Mouse (Mus musculus) G1E (cell line): ENCODE results near the gene Adam12. TPM values are rescaled to one million over a fixed set of nuclear protein-coding genes. Genes with fewer than 3 reads are reported as not detected.

Experiments used
- ATAC-seq: 2 replicates; pipeline ENCODE4 v1.8.0; 2016; ENCODE audit warnings: mild to moderate bottlenecking; ENCODE audit not compliant: insufficient number of reproducible peaks, poor library complexity, low FRiP score, severe bottlenecking; ENCODE audit errors: extremely low read depth
- DNase-seq: peaks from one replicate; pipeline ENCODE4 v3.0.0; 2012; ENCODE audit warnings: low spot score
- H3K27me3 ChIP-seq: 2 replicates; pipeline ENCODE4 v1.6.1; 2012; ENCODE audit warnings: mild to moderate bottlenecking, low read length, inconsistent platforms; ENCODE audit not compliant: insufficient read depth
- H3K36me3 ChIP-seq: replicated peaks from 2 replicates; pipeline ENCODE3; 2012; ENCODE audit warnings: mild to moderate bottlenecking, inconsistent platforms
- H3K4me1 ChIP-seq: 2 replicates; pipeline ENCODE4 v1.6.1; 2012; ENCODE audit warnings: low read depth, low read length, inconsistent platforms, mixed read lengths; ENCODE audit not compliant: insufficient read depth
- H3K4me3 ChIP-seq: 2 replicates; pipeline ENCODE4 v1.5.1; 2012; ENCODE audit warnings: low read depth, mild to moderate bottlenecking, inconsistent platforms, low read length, moderate library complexity, mixed read lengths
- H3K9me3 ChIP-seq: replicated peaks from 2 replicates; pipeline ENCODE4 v1.6.1; 2012; ENCODE audit warnings: inconsistent platforms
- CTCF ChIP-seq: IDR thresholded peaks from 2 replicates; pipeline ENCODE4 v1.5.1; 2012; ENCODE audit warnings: low read depth, low read length, inconsistent platforms, mixed read lengths
- GATA1 ChIP-seq: IDR thresholded peaks from 2 replicates; pipeline ENCODE4 v1.6.1; 2012; ENCODE audit warnings: borderline replicate concordance, low read length, inconsistent platforms, mixed read lengths
- GATA2 ChIP-seq: IDR thresholded peaks from 2 replicates; pipeline ENCODE4 v1.6.1; 2012; ENCODE audit warnings: low read depth, low read length, inconsistent platforms, borderline replicate concordance
- POLR2AphosphoS5 ChIP-seq: IDR thresholded peaks from 2 replicates; pipeline ENCODE4 v1.6.1; 2012; ENCODE audit warnings: low read depth, low read length, inconsistent platforms; ENCODE audit not compliant: insufficient replicate concordance
- TAL1 ChIP-seq: conservative IDR thresholded peaks from 2 replicates; pipeline ENCODE4 v1.6.1; 2012; ENCODE audit warnings: low read depth, low read length, inconsistent platforms, mixed read lengths
- polyA plus RNA-seq: library from polyadenylated mRNA; stranded (reverse); fragments of >175 nt; gene quantifications from 2 replicates; pipeline ENCODE4 v1.2.3, GENCODE M21; 2012
- total RNA-seq, 2 experiments: library from RNA; stranded (forward) in 1 of 2; stranded (reverse) in 1 of 2; fragments of 200-1000 nt in 1 of 2; fragments of >200 nt in 1 of 2; fragmentation: Nextera tagmentation in 1 of 2; gene quantifications; 2 replicates each; pipeline ENCODE4 v1.2.3; 2014 to 2017

The Adam12 gene
- total and polyA plus RNA-seq, 3 experiments, result 0.16 TPM; not detected in 2

DNA sequence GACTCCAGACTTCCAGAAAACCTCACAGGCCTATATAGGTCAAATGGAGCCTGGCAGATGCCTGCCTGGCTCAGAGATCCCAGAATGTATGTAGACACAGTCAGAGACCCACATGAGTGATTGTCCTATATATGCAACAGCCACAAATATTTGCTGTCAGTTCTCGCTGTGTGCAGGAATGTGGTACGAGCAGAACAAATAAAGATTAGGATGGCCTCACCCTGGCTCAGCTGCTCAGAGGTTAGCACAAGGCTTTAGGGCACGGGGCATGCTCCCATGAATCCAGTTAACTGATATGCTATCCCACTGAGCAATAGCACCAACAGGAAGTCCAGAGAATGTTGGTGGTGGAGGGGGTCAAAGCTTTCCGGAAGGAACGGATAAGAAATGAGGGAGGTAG, 261.5 kb downstream of the Adam12 start:
- ATAC-seq (no peak), DNase-seq (no peak)
- TF ChIP-seq TAL1 (no peak), CTCF (no peak), GATA1 (no peak), POLR2AphosphoS5 (no peak), GATA2 (no peak)
- H3K27me3 ChIP-seq, result no peaks in the 10 kb centered on the region
- H3K36me3 ChIP-seq, result no peaks in the 10 kb centered on the region
- H3K4me3 ChIP-seq, result no peak overlapping the region
- peaks cover 51% of the 10 kb centered on the region for H3K9me3 ChIP-seq
- no peaks in the 10 kb centered on the region for H3K4me1 ChIP-seq

DNA sequence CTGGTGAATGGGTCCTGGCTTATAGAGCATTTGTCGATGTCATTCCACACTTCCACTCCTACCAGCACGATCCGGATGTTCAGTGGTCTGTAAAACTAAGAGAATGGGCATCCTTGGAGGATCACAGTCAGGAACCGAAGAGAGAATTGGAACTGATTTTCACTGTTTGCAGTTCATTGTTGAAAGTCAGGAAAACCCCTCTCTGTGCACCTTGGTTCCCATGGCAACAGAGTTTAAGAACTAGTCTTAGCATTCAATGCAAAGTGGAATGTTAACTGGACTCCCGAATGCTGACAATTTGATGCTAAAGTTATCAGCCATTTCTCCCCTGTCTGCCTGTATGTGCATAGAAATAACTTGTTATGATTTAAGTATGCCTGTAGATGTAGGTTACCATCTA, 264.0 kb downstream of the Adam12 start:
- TF ChIP-seq CTCF (no peak), POLR2AphosphoS5 (no peak), GATA2 (no peak), TAL1 (no peak), GATA1 (no peak)
- DNase-seq (no peak), ATAC-seq (no peak)
- H3K27me3 ChIP-seq, result no peaks in the 10 kb centered on the region
- no peaks in the 10 kb centered on the region for H3K4me1 ChIP-seq
- no peak overlapping the region for H3K4me3 ChIP-seq
- H3K36me3 ChIP-seq, result no peaks in the 10 kb centered on the region
- peaks cover 50% of the 10 kb centered on the region for H3K9me3 ChIP-seq

DNA sequence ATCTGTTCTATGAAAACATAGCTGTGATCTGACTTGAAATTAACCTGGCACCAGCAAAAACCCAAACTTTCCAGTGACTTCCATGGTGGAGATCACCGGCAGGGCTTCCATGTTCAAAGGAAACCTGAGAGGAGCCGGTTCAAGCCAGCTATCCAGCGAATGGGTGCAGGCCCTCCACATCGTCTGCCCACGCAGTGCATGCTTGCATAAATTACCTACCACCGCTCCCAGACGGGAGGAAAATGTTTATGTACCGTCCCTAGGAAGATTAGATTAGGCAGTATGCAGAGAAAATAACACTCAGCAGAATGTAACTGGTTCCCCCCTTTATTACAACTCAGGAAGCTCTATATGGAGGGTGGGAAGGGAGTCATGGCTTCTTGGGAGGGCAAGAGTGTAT, 268.4 kb downstream of the Adam12 start:
- DNase-seq, result no peak

DNA sequence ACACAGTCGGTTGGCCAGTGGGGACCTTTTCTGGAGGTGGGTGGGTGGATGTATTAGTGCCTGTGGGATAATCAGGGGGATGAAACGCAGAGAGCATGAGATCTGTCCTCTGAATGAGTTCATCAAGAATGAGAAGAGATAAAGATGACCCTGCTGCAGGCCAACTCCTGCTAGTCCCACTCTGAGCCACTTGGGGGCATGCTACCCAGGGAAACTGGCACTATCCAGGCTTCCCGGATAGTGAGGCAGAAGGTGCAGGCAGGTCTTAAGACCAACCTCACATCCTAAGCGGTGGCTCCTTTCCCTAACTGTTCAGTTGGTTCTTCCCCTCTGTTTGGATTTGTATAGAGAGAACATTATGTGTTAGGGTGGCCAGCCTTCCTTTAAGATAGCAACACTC, 272.7 kb downstream of the Adam12 start:
- no peak for ATAC-seq
- H3K36me3 ChIP-seq, result no peaks in the 10 kb centered on the region
- H3K27me3 ChIP-seq, result no peaks in the 10 kb centered on the region
- peaks cover 59% of the 10 kb centered on the region for H3K9me3 ChIP-seq
- no peak overlapping the region for H3K4me3 ChIP-seq
- no peaks in the 10 kb centered on the region for H3K4me1 ChIP-seq
- no peak for TF ChIP-seq TAL1
- TF ChIP-seq CTCF, result no peak
- TF ChIP-seq POLR2AphosphoS5, result no peak
- TF ChIP-seq GATA1, result no peak
- TF ChIP-seq GATA2, result no peak
- no peak for DNase-seq

More for the DNA sequence above, 268.4 kb downstream of the Adam12 start:
- peaks cover 47% of the 10 kb centered on the region for H3K9me3 ChIP-seq
- TF ChIP-seq POLR2AphosphoS5 (no peak), GATA1 (no peak), TAL1 (no peak), GATA2 (no peak), CTCF (no peak)
- no peak for ATAC-seq
- H3K27me3 ChIP-seq, result no peaks in the 10 kb centered on the region
- H3K4me1 ChIP-seq, result no peaks in the 10 kb centered on the region
- H3K4me3 ChIP-seq, result no peak overlapping the region
- H3K36me3 ChIP-seq, result no peaks in the 10 kb centered on the region

DNA sequence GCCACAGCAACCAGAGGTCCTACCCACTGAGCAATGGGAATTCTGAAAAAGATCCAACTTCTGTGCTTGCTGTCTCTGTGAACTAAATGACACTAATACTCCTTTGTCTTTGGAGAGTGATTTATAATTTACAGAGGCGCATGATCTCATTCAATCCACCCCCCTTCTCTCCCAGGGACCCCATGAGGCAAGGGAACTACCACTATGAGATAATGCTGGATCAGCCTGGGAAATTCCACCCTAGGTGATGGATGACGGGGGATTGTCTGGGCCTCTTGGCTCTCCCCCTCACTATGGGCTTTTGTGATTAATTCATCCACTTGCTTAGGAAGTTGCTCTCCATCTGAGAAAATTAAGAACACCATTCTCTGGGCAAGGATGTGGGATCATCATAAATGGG, 274.1 kb downstream of the Adam12 start:
- Histone ChIP-seq H3K36me3 (no peaks in the 10 kb centered on the region), H3K4me3 (no peak overlapping the region), H3K4me1 (no peaks in the 10 kb centered on the region), H3K27me3 (no peaks in the 10 kb centered on the region), H3K9me3 (peaks cover 61% of the 10 kb centered on the region)
- DNase-seq, result no peak
- ATAC-seq, result no peak
- no peak for TF ChIP-seq CTCF
- no peak for TF ChIP-seq TAL1
- no peak for TF ChIP-seq GATA2
- no peak for TF ChIP-seq GATA1
- TF ChIP-seq POLR2AphosphoS5, result no peak

DNA sequence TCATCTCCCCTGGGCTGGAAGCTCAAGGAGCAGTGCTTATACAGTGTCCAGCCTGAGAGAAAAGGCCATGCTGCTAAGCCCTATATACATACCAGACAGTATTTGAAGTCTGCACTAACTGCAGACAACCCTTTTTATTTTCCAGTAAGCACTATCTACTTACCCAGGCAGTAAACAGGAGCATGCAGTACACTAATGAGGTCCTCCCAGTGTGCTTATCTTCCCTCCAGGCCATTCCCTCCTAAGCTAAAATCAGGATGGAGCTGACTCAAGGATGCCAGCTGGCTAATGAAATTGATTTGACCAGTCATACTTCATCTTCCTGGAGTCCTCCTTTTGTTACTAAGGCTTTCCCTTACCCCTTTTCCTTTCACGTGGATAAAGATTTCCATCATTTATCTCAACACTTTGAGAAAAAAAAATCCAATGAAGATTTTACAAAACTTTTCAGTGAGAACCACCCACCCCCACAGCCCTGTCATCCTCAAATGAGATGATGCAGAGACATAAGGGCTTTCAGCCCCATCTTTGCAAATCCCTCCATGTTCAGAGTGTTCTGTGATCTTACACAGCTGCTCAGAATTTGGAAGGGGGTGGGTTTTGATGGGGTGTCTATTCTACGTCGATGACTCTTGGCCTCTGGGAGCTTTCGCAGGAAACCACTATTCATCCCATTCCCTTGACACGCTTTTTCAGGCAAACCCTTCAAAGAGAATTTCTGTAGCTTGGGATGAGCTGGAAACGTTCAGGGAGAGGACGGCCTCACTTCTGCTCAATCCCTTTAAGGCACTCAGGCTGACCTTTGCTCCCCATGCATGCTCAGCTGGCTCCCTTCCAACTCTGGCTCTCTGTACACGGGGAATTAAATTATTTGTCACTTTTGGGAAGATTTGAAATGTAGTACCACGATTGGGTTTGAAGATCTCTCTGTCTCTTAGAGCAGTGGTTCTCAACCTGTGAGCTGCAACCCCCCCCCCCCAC, 277.5 kb downstream of the Adam12 start:
- no peaks in the 10 kb centered on the region for H3K36me3 ChIP-seq
- no peaks in the 10 kb centered on the region for H3K4me1 ChIP-seq
- peaks cover 57% of the 10 kb centered on the region for H3K9me3 ChIP-seq
- H3K4me3 ChIP-seq, result no peak overlapping the region
- ATAC-seq (no peak), DNase-seq (no peak)
- no peaks in the 10 kb centered on the region for H3K27me3 ChIP-seq
- TF ChIP-seq GATA2, result no peak
- no peak for TF ChIP-seq GATA1
- TF ChIP-seq TAL1, result no peak
- TF ChIP-seq CTCF, result no peak
- no peak for TF ChIP-seq POLR2AphosphoS5
